Mouse (Mus musculus) c-Kit-positive CD71-negative TER-119-negative erythroid progenitor cells, embryonic 14.5 days (primary cell): ENCODE results near the gene Gm20547.
"Not testable (repeated sequence)": the region's sequence is repeated elsewhere in the genome, so short reads cannot be mapped to it uniquely, and the experiment has no call there.

ENCODE experiments used
- DNase-seq: peaks from one replicate; pipeline ENCODE4 v3.0.0-alpha.2; 2013; ENCODE audit warnings: low read depth

Gene Gm20547

DNA sequence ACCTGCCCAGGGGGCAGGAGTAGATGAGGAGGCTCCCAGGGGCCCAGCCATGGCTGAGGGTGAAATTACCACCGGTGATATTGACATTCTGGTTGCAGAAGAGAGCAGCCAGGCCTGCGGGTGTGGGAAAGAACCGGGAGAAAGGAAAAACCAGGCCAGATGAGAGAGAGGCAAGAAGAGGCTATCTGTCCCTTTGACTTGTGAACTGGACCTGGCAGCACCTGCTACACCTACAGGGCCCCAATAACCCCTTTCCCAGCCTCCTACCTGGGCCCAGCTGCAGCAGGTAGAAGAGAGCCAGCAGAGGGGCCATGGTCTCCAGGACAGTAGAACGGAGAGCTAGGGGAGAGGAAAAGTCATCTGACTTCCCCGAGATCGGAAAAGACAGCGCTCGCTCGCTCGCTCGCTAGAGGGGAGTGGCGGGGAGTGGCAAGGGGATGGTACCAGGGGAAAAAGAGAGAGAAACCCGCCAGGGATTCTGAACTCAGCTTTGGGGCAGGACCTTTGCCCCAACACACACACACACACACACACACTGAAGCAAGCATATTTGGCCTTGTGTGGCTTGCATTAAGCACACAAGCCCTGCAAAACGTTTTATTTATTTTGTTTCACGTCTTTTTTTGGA is at the start of gene Gm20547:
Gene Gm20547 (minus strand): TSS at position 360 of the 628 bp plus-strand sequence.
- DNase-seq, result no peak

DNA sequence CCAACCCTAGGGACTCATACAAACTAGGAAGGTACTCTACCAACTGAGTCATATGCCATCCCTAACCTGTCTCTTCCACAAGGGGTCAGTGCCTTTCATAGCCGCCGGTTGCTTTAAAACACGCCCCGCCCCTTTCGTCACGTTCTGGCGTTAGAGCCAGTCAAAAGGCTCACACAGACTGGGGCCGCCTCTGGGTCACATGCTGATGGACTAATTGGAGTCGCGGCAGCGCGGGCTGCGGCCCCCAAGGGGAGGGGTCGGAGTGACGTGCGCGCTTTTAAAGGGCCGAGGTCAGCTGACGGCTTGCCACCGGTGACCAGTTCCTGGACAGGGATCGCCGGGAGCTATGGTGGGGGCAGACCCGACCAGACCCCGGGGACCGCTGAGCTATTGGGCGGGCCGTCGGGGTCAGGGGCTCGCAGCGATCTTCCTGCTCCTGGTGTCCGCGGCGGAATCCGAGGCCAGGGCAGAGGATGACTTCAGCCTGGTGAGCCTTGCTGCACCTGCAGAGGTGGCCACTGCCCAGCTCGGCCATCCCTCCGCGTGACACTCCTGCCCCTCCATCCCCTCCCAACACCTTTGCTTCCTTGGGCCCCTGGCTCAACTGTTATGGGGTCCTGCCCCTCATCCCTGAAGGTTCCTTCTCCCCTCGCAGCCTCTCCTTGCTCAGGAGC is 49.4 kb upstream of the Gm20547 start, which contains the start of gene Neu1:
Gene Neu1 (plus strand): TSS at position 193 of the 674 bp plus-strand sequence.
- DNase-seq, result peak; percentile 98

DNA sequence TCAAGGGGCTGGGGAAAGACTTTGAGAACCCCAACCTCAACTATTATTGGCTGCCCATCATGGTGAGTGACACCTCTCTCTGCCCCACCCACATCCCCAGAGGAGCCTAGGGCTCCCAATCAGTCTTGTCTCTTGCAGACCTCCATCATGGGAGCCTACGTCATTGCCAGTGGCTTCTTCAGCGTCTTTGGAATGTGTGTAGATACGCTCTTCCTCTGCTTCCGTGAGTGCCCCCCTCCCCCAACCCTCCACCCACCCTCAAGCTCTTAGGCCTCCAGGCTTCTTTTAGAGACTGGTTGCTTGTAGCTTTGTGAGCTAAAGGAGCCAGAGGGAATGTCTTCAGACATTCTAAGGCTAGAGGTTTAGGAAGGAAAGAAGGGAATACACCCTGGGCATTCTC is 47.0 kb upstream of the Gm20547 start:
- DNase-seq, result no peak

DNA sequence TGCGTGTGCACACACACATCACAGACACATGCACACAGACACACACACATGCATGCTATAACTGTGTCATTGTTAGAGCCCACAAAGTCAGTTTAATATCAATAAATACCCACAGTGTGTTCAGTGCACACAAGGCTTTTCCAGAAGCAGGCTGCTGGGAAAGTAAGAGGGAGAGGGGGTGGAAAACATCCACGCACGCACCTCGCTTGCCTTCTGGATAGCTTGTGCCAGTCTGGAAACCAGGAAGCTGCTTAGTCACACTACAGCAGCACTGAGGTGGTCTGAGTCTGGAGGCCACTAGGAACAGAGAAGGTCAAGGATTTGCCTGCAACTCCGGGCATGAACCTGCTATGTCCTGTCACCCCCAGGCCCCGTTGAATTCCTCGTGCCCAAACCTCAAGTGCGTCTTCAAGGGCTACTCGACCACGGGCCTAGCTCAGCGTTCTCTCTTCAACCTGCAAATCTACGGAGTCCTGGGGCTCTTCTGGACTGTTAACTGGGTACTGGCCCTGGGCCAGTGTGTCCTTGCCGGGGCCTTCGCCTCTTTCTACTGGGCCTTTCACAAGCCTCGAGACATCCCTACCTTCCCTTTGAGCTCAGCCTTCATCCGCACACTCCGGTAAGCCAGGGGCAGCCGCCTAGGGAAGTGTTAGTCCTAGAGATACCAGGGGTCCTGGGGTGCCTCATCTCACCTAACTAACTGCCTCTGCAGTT is 45.6 kb upstream of the Gm20547 start:
- no peak for DNase-seq

DNA sequence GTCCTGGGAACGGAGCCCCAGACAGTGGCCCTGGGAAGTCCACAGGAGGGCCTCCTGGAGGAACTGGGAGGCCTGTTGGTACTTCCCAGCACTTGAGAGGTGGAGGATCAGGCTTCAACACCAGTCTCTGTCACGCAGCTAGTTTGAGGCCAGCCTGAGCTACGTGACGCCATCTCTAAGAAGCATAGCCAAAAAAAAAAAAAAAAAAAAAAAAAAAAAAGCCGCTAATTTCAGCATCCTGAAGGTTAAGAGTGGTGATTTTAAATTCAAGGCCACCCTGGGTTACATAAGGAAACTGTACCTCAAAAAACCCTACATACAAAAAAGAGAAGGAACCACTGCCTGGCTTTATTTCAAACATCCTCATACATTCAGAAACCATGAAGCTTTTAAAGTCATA is 42.4 kb upstream of the Gm20547 start:
- no peak for DNase-seq

DNA sequence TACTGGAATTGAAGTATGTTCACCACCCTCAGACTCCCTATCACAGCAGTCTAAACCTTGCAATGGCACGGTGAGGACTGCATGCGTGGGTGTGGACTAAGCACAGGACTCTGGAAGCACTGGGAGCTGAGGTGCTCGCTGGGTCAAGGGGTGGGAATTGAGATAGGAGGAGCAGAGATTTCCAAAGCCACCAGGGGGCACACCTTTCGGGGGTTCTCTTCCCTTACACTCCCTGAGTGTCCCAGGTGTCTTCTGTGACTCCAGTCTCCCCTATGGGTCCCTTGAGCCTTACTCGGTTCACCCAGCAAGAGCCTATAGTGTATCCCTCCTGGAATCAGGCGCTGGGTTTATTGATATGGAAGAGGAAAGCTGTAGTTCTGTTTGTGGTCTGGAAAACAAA is 41.1 kb upstream of the Gm20547 start:
- no peak for DNase-seq

DNA sequence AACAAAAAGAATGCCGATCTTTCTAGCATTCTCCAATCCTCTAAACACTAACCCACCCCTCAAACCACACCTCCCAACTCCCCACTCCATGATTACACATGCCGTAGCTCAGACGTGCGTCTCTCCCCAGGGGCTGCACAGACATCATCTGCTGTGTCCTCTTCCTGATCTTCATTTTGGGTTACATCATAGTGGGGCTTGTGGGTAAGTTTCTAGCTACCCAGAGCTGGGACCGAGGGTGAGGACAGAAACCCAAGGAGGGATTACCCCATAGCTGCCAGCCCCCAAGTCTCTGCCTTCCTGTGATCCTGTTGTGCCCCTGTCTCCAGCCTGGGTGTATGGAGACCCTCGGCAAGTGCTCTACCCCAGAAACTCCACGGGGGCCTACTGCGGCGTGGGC is 35.3 kb upstream of the Gm20547 start:
- no peak for DNase-seq

DNA sequence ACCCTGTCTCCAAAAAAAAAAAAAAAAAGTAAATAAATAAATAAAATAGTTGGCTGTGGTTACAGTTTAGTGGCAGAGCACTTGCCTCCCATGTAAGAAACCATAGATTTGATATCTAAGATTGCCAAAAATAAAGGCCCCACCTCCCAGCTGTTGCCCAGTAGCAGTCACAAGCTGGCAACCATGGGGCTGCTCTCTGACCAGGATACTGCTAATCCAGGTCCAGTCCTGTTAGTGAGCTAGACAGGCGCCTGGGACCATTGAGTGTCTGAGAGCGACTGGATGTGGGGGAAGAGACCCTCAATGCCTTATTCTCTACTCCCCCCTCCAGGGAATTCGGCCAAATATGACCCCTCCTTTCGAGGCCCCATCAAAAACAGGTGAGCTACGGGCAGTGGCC is 34.5 kb upstream of the Gm20547 start:
- no peak for DNase-seq

DNA sequence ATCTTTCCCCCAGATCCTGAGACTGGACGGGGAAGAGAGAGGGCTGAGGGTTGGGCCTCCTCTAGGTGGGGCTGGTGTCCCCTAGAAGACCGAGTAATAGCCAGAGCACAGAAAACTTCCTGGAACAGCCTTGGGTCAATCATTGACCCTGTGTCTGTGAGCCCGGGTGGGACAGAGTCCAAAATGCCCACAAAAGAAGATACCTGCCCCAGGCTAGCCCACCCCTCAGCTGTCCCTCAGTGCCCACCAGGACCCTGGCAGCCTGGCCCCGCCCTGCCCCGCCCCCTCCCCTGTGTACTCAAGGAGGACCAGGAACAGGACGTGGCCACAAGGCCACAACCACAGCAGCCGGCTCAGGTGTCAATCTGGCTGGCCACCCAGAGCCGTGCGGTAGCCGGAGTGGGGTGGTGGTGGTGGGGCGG is 33.6 kb upstream of the Gm20547 start:
- no peak for DNase-seq

DNA sequence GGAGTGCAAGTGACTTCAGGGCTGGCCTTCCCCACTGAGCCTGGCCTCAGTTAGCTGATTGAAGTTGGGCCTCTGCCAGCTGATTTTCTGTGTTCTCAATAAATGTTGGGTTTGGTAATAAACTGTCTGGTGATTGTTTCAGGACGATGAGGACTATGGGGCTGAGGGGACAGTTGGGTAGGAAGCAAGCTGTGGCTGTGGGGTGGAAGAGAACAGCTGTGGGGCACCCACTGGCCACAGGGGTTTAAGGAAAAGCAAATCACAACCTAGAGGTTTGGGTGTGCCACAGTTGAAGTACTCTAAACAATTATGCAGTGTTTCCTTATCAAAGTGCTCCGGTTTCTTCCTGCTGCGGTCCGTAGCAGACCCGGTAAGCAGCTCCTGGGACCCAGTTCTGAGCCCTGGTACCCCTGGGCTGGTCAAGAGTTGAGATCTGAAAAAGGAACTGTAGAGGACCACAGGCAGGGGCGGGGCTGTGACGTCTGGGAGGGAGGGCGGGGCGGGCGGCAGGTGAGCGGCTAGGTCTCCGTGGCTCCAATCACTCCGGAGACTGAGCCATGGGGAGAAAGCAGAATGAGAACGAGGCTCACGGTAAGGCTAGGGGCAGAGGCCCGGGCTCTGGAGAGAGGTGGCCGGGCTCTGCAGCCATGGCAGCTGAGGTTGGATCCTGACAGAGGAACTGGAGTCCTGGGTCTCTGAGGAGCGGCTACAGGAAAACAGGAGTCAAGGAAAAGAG is 32.3 kb upstream of the Gm20547 start, which contains the start of gene Slc44a4:
Gene Slc44a4 (plus strand): TSS at position 537 of the 736 bp plus-strand sequence.
- DNase-seq, result no peak

DNA sequence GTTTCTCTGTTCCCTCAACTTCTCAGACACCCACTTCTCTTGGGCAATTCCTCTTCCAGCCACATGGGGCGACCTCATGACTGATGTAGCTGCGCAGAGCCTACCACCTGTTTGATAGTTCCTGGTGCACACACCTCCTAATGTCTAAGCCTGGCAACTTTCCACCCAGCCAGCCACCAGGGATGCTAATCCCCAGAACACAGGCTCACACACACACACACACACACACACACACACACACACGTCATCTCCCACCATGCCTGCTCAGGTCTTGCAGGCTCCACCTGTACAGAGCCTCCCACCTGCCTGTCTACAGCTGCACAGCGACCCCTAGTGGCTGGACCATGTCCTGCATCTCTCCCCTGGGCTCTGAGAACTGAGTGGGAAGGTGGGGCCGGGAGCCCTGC is 30.1 kb upstream of the Gm20547 start:
- DNase-seq, result peak; percentile 71

DNA sequence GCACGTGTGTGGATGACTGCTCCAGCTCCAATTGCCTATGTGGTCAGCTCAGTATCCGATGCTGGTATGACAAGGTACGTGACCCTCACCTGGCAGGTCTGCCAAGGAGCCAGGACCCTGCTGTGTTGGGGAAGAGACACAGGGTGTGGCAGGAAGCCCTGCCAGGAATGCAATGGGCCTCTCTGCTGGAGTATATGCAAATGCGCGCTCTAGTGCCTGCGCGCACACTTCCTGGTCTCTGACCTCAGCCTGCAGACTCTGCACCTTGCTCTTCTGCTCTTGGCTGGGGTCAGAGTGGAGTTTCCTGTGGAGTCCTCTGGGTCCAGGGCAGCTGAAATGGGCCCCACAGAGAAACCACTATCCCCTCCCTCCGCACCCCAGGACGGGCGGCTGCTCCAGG is 29.1 kb upstream of the Gm20547 start:
- DNase-seq, result no peak

DNA sequence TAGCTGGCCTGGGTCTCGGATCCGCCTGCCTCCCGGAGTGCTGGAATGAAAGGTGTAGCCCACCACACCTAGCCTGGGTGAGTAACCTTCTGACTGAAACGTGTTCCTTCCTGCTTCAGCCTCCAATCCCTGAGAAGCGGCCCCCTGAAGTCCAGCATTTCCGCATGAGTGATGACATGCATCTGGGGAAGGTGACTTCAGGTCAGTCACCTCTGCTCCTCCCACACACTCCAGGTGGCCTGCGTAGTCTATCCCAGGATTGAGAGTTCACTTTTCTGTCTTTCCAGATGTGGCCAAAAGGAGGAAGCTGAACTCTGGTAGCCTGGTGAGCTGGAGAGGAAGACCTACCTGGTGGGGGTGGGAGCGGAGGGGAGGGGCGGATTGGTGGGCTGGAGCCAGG is 21.1 kb upstream of the Gm20547 start:
- DNase-seq, result no peak

DNA sequence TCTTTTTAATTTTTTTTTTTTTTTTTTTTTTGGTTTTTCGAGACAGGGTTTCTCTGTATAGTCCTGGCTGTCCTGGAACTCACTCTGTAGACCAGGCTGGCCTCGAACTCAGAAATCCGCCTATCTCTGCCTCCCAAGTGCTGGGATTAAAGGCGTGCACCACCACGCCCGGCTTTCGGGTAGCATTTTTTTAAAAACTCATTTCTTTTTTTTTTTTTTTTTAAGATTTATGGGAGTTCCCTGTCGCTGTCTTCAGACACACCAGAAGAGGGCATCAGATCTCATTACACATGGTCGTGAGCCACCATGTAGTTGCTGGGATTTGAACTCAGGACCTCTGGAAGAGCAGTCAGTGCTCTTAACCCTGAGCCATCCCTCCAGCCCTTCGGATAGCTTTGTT is 20.1 kb upstream of the Gm20547 start:
- not testable (repeated sequence) for DNase-seq

DNA sequence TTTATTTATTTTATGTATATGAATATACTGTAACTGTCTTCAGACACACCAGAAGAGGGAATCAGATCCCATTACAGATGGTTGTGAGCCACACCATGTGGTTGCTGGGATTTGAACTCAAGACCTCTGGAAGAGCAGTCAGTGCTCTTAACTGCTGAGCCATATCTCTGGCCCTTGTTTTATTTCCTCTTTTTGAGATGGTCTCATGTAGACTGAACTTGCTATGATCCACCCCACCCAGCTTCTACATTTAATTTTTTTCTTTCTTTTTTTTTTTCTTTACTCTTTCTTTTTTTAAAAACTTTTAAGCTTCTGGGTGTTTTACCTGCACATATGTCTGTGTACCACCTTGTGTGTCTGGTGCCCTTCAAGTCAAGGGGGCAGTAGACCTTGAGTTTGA is 19.0 kb upstream of the Gm20547 start:
- DNase-seq, result not testable (repeated sequence)

DNA sequence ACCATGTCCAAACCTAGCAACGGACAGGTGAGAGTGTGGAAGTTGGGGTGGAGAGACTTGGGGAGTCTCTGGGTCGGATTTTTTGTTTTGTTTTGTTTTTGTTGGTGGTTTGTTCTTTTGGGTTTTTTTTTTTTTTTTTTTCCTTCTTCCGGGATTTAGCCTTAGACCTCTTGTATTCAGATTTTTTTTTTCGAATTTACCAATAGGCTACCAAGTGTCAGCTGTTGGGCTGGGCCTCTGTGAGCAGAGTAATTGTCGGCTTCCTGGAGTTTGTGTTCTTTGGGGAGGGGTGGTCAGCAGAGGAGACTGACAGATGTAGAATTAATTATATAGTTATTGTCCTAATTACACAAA is 18.0 kb upstream of the Gm20547 start:
- DNase-seq, result no peak

DNA sequence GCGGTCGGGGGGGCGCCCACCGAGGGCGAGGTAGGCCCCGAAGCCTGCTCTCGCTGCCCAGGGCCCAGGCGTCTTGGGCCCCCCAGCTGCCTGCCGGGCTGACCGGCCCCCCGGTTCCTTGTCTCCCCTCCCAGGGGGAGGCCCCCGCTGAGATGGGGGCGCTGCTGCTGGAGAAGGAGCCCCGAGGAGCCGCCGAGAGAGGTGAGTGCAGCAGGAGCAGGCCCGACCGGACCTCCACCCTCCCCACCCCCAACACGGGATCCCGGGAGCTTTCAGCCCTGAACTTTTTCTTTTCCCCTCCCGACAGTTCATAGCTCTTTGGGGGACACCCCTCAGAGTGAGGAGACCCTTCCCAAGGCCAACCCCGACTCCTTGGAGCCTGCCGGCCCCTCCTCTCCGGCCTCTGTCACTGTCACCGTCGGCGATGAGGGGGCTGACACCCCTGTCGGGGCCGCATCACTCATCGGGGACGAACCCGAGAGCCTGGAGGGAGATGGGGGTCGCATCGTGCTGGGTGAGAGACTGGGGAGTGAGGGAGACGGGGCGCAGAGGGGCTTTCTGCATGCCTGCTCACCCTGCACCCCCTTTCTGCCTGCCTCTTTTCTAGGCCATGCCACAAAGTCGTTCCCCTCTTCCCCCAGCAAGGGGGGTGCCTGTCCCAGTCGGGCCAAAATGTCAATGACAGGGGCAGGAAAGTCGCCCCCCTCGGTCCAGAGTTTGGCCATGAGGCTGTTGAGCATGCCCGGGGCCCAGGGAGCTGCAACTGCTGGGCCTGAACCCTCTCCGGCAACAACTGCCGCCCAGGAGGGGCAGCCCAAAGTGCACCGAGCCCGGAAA is 17.4 kb upstream of the Gm20547 start:
- no peak for DNase-seq

DNA sequence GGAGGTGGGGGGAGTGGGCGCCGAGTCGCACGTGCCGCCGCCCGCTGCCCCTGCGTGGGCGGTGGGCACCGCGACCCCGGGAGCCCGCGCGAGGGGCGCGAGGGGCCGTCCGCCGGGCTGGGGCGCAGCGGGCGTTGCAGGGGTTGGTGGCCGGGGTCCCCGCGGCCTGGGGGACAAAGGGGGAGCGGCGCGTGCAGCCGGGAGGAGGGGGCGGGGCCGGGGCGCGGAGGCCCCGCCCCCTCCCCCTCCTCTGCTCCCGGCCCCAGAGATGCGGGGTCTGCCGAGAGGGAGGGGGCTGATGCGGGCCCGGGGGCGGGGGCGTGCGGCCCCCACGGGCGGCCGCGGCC is 16.8 kb upstream of the Gm20547 start:
- no peak for DNase-seq

DNA sequence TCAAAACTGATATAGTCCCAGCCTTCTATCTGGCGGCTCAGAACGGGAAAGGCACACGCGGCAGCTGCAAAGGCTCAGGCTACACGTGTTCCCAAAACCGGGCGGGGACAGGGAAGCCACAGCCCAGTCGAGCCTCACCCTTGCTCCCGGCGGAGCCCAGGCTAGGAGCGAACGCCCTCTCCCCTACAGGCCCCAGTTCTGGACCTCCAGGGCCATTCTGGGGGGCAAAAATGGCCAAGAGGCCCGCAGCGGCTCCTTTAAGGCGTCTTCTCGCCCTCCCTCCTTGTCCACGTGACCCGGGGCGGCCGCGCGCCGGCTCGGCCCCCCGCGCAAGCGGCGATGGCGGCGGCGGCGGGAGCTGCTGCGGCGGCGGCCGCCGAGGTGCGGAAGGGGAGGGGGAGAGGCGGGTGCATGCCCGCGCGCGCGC is 16.3 kb upstream of the Gm20547 start, which contains the start of the genes C2 and Ehmt2:
Gene C2 (minus strand): TSS at position 106 of the 427 bp plus-strand sequence.
Gene Ehmt2 (plus strand): TSS at position 310 of the 427 bp plus-strand sequence.
- no peak for DNase-seq

DNA sequence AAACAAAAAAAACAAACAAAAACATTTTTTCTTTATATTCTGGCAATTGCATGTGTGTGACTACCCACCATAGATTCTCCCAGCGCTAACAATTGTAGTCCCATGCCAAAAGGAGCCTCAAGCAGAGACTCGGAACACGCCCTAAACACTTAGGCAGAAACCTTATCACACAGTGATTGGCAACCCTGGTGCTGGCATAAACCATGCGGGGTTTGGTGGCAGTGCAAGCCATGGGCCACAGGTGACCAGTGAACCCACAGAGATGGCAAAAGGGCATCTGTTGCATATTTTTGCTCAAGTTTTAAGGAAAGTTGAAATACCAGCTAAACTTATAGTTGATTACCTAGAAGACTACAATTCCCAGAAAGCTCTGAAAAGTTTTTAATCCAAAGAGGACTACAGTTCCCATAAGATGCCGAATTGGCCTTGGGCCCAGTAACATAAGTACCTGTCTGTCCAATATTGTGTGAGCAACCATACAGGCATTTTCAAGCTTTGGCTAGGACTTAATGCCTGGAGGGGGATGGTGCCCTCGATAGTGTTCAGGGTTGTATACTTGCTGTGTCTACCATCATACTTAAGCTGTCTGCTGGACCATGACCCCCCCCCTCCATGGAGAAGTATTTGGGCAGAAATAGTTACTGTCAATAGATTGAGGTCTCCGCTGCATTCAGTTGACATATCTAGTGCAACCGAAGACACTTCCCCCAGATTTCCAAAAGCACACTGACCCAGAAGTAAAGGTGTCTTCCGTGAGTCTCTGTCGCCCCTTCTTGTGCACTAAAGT is 15.7 kb upstream of the Gm20547 start:
- no peak for DNase-seq

DNA sequence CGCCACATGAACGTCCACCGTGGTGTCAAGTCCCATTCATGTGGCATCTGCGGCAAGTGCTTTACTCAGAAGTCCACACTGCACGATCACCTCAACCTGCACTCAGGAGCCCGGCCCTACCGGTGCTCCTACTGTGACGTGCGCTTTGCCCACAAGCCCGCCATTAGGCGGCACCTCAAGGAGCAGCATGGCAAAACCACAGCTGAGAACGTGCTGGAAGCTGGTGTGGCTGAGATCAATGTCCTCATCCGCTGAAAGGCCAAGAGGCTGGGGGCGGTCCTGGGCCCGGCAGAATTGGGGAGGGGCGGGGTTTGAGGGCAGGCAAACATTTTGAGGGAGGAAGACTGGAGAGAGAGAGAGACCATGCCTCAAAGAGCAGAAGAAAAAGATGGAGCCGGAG is 14.5 kb upstream of the Gm20547 start:
- DNase-seq, result no peak
